Mouse (Mus musculus) forebrain, embryonic 16.5 days (tissue): ENCODE measurements around the gene Nudcd3. TPM values are rescaled to one million over a fixed set of nuclear protein-coding genes. Genes with fewer than 3 reads are reported as not detected.

Experiments used
- ATAC-seq: fragments of 200-750 bp; cut with Nextera tagmentation; 2 replicates; pipeline ENCODE4 v1.8.0; 2017; ENCODE audit warnings: mild to moderate bottlenecking, moderate library complexity
- H3K27ac ChIP-seq: fragments of 300-500 bp; sonication (generic); 2 replicates; pipeline ENCODE4 v1.5.1; 2014; ENCODE audit warnings: low read length, control low read depth
- H3K27me3 ChIP-seq: fragments of 300-500 bp; sonication (generic); replicated peaks from 2 replicates; pipeline ENCODE4 v1.6.1; 2014; ENCODE audit warnings: low read length; ENCODE audit not compliant: control insufficient read depth, insufficient read depth
- H3K36me3 ChIP-seq: fragments of 300-500 bp; sonication (generic); 2 replicates; pipeline ENCODE4 v1.6.1; 2014; ENCODE audit not compliant: control insufficient read depth, insufficient read depth
- H3K4me1 ChIP-seq: fragments of 300-500 bp; sonication (generic); replicated peaks from 2 replicates; pipeline ENCODE4 v1.6.1; 2014; ENCODE audit warnings: low read length; ENCODE audit not compliant: control insufficient read depth, insufficient read depth
- H3K4me2 ChIP-seq: fragments of 300-500 bp; sonication (generic); 2 replicates; pipeline ENCODE4 v1.6.1; 2014; ENCODE audit warnings: mild to moderate bottlenecking, low read length, control low read depth
- H3K4me3 ChIP-seq: fragments of 300-500 bp; sonication (generic); replicated peaks from 2 replicates; pipeline ENCODE4 v1.5.1; 2014; ENCODE audit warnings: mild to moderate bottlenecking, low read length, control low read depth
- H3K9ac ChIP-seq: fragments of 300-500 bp; sonication (generic); replicated peaks from 2 replicates; pipeline ENCODE4 v1.6.1; 2014; ENCODE audit warnings: low read depth, low read length, control low read depth
- H3K9me3 ChIP-seq: fragments of 300-500 bp; sonication (generic); 2 replicates; pipeline ENCODE4 v1.6.1; 2016; ENCODE audit warnings: low read length; ENCODE audit not compliant: control insufficient read depth
- WGBS: fragments of 180-500 bp; shearing (Covaris S2); extraction: QIAGEN DNeasy Blood & Tissue Kit; methylation state at CpG from one replicate; pipeline ENCODE4 v1.1.7; 2014; 5-methylcytosine and 5-hydroxymethylcytosine counted together
- polyA plus RNA-seq: library from polyadenylated mRNA; unstranded; fragments of >200 nt; fragmentation: Nextera tagmentation; extraction: Ambion mirVana; gene quantifications from 2 replicates; pipeline ENCODE4 v1.2.1, GENCODE M21; 2015

The Nudcd3 gene
- polyA plus RNA-seq, 1 experiment from 2014 or later: 82.1 TPM

DNA sequence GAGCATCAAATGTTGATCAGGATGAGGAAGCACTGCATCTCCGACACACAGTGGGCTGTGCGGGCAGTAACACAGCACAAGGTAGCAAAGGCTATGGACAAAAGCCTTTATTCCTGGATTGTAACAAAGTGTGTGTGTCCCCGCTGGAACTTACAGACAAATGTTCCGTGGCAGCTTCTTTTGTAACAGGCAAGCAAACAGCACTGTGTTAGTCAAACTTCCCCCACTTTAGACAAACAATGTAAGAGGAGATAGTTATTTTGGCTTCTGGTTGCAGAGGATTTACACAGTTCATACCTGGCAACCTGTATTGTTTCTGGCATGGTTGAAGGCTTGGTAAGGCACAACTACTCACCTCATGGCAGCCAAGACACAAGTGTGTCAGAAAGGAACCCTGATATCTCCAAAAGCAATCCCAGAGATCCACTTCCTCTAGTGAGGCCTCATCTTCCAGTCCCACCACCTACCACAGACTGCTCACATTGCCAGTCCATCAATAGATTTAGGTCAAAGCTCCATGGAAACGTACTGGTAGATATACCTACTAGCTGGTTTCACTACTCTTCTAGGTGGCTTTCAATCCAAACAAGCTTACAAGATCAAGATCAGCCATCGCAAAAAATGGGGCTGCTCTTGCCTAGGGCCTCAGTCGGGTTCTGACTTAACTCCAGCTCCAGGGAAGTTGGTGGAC, 34.7 kb downstream of the Nudcd3 start:
- H3K4me3 ChIP-seq: no peak overlapping the region
- H3K4me2 ChIP-seq: no peak overlapping the region
- no peak for ATAC-seq
- H3K27me3 ChIP-seq: no peaks in the 10 kb centered on the region
- H3K9me3 ChIP-seq: no peaks in the 10 kb centered on the region
- WGBS: 93% methylated on average over 7 of the region's 7 CpGs
- no peak overlapping the region for H3K9ac ChIP-seq
- no peak overlapping the region for H3K27ac ChIP-seq
- H3K36me3 ChIP-seq: no peaks in the 10 kb centered on the region
- peaks cover 9% of the 10 kb centered on the region for H3K4me1 ChIP-seq

DNA sequence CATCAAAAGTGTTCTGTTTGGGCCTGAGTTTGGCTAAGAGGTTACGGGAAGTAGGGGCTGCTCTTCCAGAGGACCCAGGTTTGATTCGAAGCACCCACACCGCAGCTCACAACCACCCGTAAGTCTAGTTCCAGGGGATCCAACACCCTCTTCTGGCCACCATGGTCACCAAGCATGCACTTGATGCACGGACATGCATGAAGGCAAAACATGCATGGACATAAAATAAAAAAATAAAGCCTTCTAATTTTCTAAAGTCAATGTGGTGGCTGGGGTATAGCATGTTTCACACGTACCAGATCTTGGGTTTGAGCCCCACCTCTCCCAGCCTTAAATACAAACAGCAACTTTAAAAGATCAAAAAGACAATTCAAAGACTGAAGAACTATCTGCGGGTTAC, 35.4 kb downstream of the Nudcd3 start:
- Histone ChIP-seq H3K27ac (no peak overlapping the region), H3K4me3 (no peak overlapping the region), H3K9me3 (no peaks in the 10 kb centered on the region), H3K4me1 (peaks cover 9% of the 10 kb centered on the region), H3K36me3 (no peaks in the 10 kb centered on the region), H3K9ac (no peak overlapping the region), H3K4me2 (no peak overlapping the region), H3K27me3 (no peaks in the 10 kb centered on the region)
- no peak for ATAC-seq
- 97% methylated on average over 7 of the region's 7 CpGs for WGBS

DNA sequence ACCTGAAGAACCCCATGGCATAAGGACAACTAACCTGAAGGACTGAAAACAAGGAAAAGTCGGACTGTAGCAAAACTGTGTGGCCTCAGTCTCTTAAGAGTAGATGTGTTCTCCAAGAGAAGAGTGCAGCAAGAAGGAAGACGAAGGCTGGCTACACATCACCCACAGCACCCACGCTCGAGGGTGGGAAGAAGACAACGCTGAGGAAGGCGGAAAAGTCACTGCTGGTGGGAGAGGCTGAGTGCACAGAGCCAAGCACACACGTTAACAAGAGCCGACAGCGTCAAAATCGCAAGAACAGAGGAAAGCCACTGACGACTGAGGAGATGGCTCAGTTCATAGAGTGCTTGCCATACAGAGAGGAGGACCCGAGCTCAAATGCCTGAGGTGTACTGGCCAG, 36.5 kb downstream of the Nudcd3 start:
- Histone ChIP-seq H3K4me1 (peaks cover 10% of the 10 kb centered on the region), H3K9ac (no peak overlapping the region), H3K4me3 (no peak overlapping the region), H3K4me2 (no peak overlapping the region), H3K9me3 (no peaks in the 10 kb centered on the region), H3K36me3 (no peaks in the 10 kb centered on the region), H3K27ac (no peak overlapping the region), H3K27me3 (no peaks in the 10 kb centered on the region)
- no peak for ATAC-seq
- 93% methylated on average over 12 of the region's 12 CpGs for WGBS

DNA sequence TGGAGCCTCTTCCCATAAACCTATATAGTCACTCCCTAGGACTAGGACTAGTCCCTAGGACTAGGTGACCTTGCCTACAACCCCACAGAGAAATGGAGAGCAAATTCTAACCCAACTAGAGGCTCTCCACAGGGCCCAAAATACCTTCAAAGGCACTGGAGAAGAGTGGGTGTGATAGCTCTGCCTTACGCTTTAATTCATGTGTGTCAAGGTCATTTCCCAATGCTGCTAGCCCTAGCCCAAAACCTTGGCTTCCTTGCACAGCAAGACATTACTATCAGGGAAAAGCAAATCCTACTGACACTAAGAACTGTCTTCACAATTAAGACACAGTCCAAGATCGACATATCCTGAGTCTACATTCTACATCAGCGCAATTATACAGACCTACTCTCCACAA, 37.2 kb downstream of the Nudcd3 start:
- Histone ChIP-seq H3K36me3 (no peaks in the 10 kb centered on the region), H3K27me3 (no peaks in the 10 kb centered on the region), H3K4me1 (peaks cover 12% of the 10 kb centered on the region), H3K27ac (no peak overlapping the region), H3K4me2 (no peak overlapping the region), H3K9me3 (no peaks in the 10 kb centered on the region), H3K9ac (no peak overlapping the region), H3K4me3 (no peak overlapping the region)
- WGBS: over 99% methylated on average over 3 of the region's 3 CpGs
- no peak for ATAC-seq

DNA sequence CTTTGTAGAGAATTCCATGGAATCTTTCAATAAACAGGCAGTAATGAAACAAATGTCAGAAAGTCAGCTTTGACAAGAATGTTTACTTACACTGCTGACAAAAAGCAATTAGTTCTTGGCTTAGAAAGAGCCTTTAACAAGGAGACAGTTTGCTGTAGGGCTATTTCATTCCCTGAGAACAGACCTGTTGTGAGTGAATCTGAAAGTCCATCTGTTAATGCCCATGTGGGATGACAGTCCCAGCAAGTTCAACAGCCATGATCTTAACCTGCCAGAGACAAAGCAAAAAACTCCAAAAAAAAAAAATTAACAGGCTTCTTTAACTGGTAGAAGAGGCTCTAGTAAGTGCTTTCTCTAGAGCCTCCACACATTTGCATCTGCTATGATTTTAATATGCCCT, 38.7 kb downstream of the Nudcd3 start:
- Histone ChIP-seq H3K27me3 (no peaks in the 10 kb centered on the region), H3K4me1 (peaks cover 11% of the 10 kb centered on the region)
- ATAC-seq: no peak

DNA sequence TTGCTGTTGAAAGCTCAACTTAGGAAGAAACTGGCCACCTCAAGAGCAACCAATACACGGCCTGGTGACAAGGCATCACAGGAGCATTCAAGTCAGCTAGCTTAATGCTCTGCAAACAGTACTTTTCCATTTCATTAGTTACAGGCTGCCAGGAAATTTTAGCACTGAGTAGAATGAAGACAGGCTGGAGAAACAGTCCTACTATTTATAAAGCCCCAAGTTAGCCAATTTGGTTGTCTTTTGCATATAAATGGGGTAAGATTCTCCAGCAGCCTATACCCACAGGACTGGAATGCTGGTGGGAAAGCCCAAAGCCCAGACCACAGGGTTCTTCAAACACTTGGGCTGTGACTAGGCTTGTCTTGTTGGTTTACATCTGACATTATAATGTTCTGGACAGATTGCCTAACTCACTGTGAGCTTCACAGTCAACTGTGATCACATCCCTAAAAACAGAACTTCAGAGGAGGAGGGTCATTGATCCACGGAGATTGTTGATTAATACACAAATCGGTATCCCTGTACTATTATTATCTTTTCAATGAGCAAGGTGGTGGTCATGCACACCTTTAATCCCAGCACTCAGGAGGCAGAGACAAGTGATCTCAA, 39.4 kb downstream of the Nudcd3 start:
- ATAC-seq: no peak
- 76% methylated on average over 3 of the region's 3 CpGs for WGBS
- no peak overlapping the region for H3K4me3 ChIP-seq

More for the DNA sequence above, 38.7 kb downstream of the Nudcd3 start:
- no peaks in the 10 kb centered on the region for H3K9me3 ChIP-seq
- no peak overlapping the region for H3K4me2 ChIP-seq
- no peak overlapping the region for H3K9ac ChIP-seq
- H3K4me3 ChIP-seq: no peak overlapping the region
- H3K27ac ChIP-seq: no peak overlapping the region
- H3K36me3 ChIP-seq: no peaks in the 10 kb centered on the region

DNA sequence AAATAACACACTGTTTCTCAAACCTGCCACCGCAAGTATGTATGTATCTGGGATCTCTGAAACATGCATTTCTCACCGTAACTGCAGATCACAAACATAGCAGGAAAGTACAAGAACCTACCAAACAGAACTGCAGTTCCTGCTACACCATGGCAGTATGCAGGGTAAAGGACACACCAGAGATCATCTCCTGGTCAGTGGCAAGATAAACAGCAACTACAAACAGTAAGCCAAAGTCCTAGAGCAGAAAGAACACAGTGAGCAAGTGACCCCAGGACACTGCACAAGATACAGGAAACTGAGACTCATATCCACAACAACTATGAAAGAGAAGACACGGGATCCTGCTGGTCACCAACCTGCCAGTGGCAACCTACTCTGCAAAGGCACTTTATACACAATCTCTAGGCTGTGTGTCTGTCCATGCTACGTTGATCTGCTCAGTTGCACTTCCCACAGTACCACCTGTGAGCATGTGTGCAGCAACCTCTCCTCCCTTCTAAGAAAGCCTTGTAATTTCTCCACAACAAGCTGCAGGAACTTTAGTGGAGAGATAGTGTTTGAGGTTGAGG, 40.4 kb downstream of the Nudcd3 start:
- 89% methylated on average over 4 of the region's 4 CpGs for WGBS
- H3K27ac ChIP-seq: no peak overlapping the region
- no peaks in the 10 kb centered on the region for H3K27me3 ChIP-seq
- H3K4me1 ChIP-seq: peaks cover 9% of the 10 kb centered on the region
- H3K36me3 ChIP-seq: no peaks in the 10 kb centered on the region
- ATAC-seq: no peak
- no peaks in the 10 kb centered on the region for H3K9me3 ChIP-seq
- H3K9ac ChIP-seq: no peak overlapping the region
- H3K4me3 ChIP-seq: no peak overlapping the region
- no peak overlapping the region for H3K4me2 ChIP-seq

More for the DNA sequence above, 39.4 kb downstream of the Nudcd3 start:
- Histone ChIP-seq H3K9me3 (no peaks in the 10 kb centered on the region), H3K4me2 (no peak overlapping the region), H3K9ac (no peak overlapping the region), H3K27me3 (no peaks in the 10 kb centered on the region), H3K4me1 (peaks cover 9% of the 10 kb centered on the region), H3K36me3 (no peaks in the 10 kb centered on the region), H3K27ac (no peak overlapping the region)

DNA sequence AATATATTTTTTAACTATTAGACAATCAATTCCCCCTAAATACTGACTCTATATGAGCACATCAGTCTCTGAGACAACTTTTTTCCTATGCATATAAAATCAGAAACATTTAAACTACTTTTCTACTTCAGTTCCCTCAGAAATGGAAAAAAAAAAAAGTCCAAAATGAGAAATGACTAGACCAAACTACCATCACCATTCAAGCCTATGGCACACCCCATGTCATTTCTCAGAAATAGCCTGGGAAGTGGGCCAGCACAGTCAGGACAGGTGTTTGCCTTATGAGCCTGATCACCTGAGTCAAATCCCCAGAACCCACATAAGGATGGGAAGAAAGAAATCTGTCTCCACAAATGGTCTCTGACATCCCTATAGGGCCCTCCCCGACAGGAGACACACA, 41.7 kb downstream of the Nudcd3 start:
- no peaks in the 10 kb centered on the region for H3K27me3 ChIP-seq
- no peaks in the 10 kb centered on the region for H3K9me3 ChIP-seq
- H3K4me1 ChIP-seq: peaks cover 13% of the 10 kb centered on the region
- H3K4me3 ChIP-seq: no peak overlapping the region
- WGBS: 87% methylated on average over 1 of the region's 1 CpGs
- no peak overlapping the region for H3K9ac ChIP-seq
- H3K27ac ChIP-seq: no peak overlapping the region
- no peaks in the 10 kb centered on the region for H3K36me3 ChIP-seq
- ATAC-seq: no peak
- H3K4me2 ChIP-seq: no peak overlapping the region

DNA sequence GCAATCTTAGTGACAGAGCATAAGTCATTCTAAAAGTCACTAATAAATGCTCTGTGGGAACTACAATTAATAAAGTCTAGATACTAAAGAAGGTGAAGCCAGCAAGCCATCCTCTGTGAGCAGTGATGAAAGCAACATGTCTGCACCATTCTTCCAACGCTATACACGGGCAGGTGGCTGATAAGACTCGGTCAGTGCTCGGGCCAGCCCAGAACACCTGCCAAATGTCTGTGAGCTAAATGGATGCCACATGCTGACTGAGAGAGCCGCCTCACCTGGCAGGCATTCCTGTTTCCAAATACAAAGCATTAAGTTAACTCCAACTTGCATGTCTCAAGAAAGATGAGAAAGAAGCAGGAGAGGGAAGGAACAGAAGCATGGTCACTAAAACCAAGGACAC, 43.1 kb downstream of the Nudcd3 start:
- WGBS: 82% methylated on average over 5 of the region's 5 CpGs
- no peak for ATAC-seq
- Histone ChIP-seq H3K27me3 (no peaks in the 10 kb centered on the region), H3K9ac (no peak overlapping the region), H3K9me3 (no peaks in the 10 kb centered on the region), H3K27ac (no peak overlapping the region), H3K36me3 (no peaks in the 10 kb centered on the region), H3K4me1 (peaks cover 13% of the 10 kb centered on the region), H3K4me2 (no peak overlapping the region), H3K4me3 (no peak overlapping the region)
